Mouse (Mus musculus): Measurements from ENCODE around the gene Ptpn1. TPM values are rescaled to one million over a fixed set of nuclear protein-coding genes. Genes with fewer than 3 reads are reported as not detected.

Ptpn1 gene
- 56.7 and 60.0 TPM in 2 replicates for polyA plus RNA-seq (2015; fragmentation: Nextera tagmentation; extraction: Ambion mirVana)

- peak; percentile 94 for ATAC-seq (ENCODE audit: low FRiP score, low TSS enrichment)
These were observed at the start of gene Ptpn1 for GRCm38 (mm10) chr2:167931985-167932726. TSS of gene Ptpn1 (plus strand) at chr2:167932057.

GRCm38 (mm10) chr2:167886485-167886884, 45.4 kb upstream of the Ptpn1 start:
- H3K9ac ChIP-seq (replicated peaks; ENCODE audit: low read length): no peak overlapping the region
- no peak overlapping the region for H3K27ac ChIP-seq (ENCODE audit: low read length)
- H3K36me3 ChIP-seq (ENCODE audit: insufficient read depth, low read length): no peaks in the 10 kb centered on the region
- no peak for ATAC-seq (ENCODE audit: low FRiP score, low TSS enrichment)
- H3K4me1 ChIP-seq (ENCODE audit: insufficient read depth, low read length): peaks cover 17% of the 10 kb centered on the region
- no peak overlapping the region for H3K4me3 ChIP-seq (ENCODE audit: low read length)
- H3K27me3 ChIP-seq (ENCODE audit: insufficient read depth, low read length): no peaks in the 10 kb centered on the region
- no peak overlapping the region for H3K4me2 ChIP-seq (replicated peaks; ENCODE audit: low read depth, low read length)
- peaks cover 7% of the 10 kb centered on the region; the same call in 1 of the 2 replicates for H3K9me3 ChIP-seq (ENCODE audit: low read length)
- 57% methylated on average over 7 of the region's 7 CpGs for WGBS

More at GRCm38 (mm10) chr2:167931985-167932726, at the start of gene Ptpn1:
- WGBS: under 1% methylated on average over 92 of the region's 99 CpGs
- Histone ChIP-seq H3K4me3 (ENCODE audit: low read length) (peak within 1 kb of the TSS; percentile 91), H3K27me3 (ENCODE audit: insufficient read depth, low read length) (no peaks in the 10 kb centered on the region), H3K27ac (ENCODE audit: low read length) (peak within 1 kb of the TSS; percentile 67), H3K9me3 (ENCODE audit: low read length) (no peaks in the 10 kb centered on the region), H3K9ac (replicated peaks; ENCODE audit: low read length) (peak within 1 kb of the TSS; percentile 92), H3K4me1 (ENCODE audit: insufficient read depth, low read length) (peaks cover 28% of the 10 kb centered on the region), H3K4me2 (replicated peaks; ENCODE audit: low read depth, low read length) (peak within 1 kb of the TSS; percentile 87), H3K36me3 (ENCODE audit: insufficient read depth, low read length) (no peaks in the 10 kb centered on the region)

GRCm38 (mm10) chr2:167887516-167888347, 44.1 kb upstream of the Ptpn1 start:
- peak overlapping the region; percentile 42 for H3K9ac ChIP-seq (replicated peaks; ENCODE audit: low read length)
- 0 out of 2 replicates have a peak, but pooled peaks have one; percentile 10 for ATAC-seq (ENCODE audit: low FRiP score, low TSS enrichment)
- H3K27me3 ChIP-seq (ENCODE audit: insufficient read depth, low read length): no peaks in the 10 kb centered on the region
- H3K4me3 ChIP-seq (ENCODE audit: low read length): peak overlapping the region; percentile 39
- WGBS: 9% methylated on average over 22 of the region's 22 CpGs
- H3K4me2 ChIP-seq (replicated peaks; ENCODE audit: low read depth, low read length): peak overlapping the region; percentile 56
- H3K36me3 ChIP-seq (ENCODE audit: insufficient read depth, low read length): no peaks in the 10 kb centered on the region
- no peaks in the 10 kb centered on the region for H3K9me3 ChIP-seq (ENCODE audit: low read length)
- no peak overlapping the region for H3K27ac ChIP-seq (ENCODE audit: low read length)
- peaks cover 21% of the 10 kb centered on the region for H3K4me1 ChIP-seq (ENCODE audit: insufficient read depth, low read length)

- ATAC-seq (ENCODE audit: low FRiP score, low TSS enrichment): no peak
- H3K4me2 ChIP-seq (replicated peaks; ENCODE audit: low read depth, low read length): no peak overlapping the region
- H3K27ac ChIP-seq (ENCODE audit: low read length): no peak overlapping the region
- peaks cover 21% of the 10 kb centered on the region for H3K4me1 ChIP-seq (ENCODE audit: insufficient read depth, low read length)
- no peak overlapping the region for H3K9ac ChIP-seq (replicated peaks; ENCODE audit: low read length)
- H3K9me3 ChIP-seq (ENCODE audit: low read length): no peaks in the 10 kb centered on the region
- H3K27me3 ChIP-seq (ENCODE audit: insufficient read depth, low read length): no peaks in the 10 kb centered on the region
- WGBS: 39% methylated on average over 6 of the region's 6 CpGs
- no peaks in the 10 kb centered on the region for H3K36me3 ChIP-seq (ENCODE audit: insufficient read depth, low read length)
- no peak overlapping the region for H3K4me3 ChIP-seq (ENCODE audit: low read length)
These were observed 43.0 kb upstream of the Ptpn1 start for GRCm38 (mm10) chr2:167888834-167889233.

GRCm38 (mm10) chr2:167889886-167890285, 42.0 kb upstream of the Ptpn1 start:
- 74% methylated on average over 4 of the region's 4 CpGs for WGBS
- Histone ChIP-seq H3K4me2 (replicated peaks; ENCODE audit: low read depth, low read length) (no peak overlapping the region), H3K9ac (replicated peaks; ENCODE audit: low read length) (no peak overlapping the region), H3K9me3 (ENCODE audit: low read length) (no peaks in the 10 kb centered on the region), H3K4me1 (ENCODE audit: insufficient read depth, low read length) (peaks cover 21% of the 10 kb centered on the region), H3K27me3 (ENCODE audit: insufficient read depth, low read length) (no peaks in the 10 kb centered on the region), H3K27ac (ENCODE audit: low read length) (no peak overlapping the region), H3K4me3 (ENCODE audit: low read length) (no peak overlapping the region), H3K36me3 (ENCODE audit: insufficient read depth, low read length) (no peaks in the 10 kb centered on the region)
- no peak for ATAC-seq (ENCODE audit: low FRiP score, low TSS enrichment)

GRCm38 (mm10) chr2:167891908-167892307, 39.9 kb upstream of the Ptpn1 start:
- 13% methylated on average over 9 of the region's 9 CpGs for WGBS
- Histone ChIP-seq H3K27me3 (ENCODE audit: insufficient read depth, low read length) (peaks cover 7% of the 10 kb centered on the region; the same call in 1 of the 2 replicates), H3K4me2 (replicated peaks; ENCODE audit: low read depth, low read length) (no peak overlapping the region), H3K36me3 (ENCODE audit: insufficient read depth, low read length) (no peaks in the 10 kb centered on the region), H3K4me1 (ENCODE audit: insufficient read depth, low read length) (peaks cover 24% of the 10 kb centered on the region), H3K27ac (ENCODE audit: low read length) (no peak overlapping the region), H3K9ac (replicated peaks; ENCODE audit: low read length) (peak overlapping the region; percentile 14; the same call in 1 of the 2 replicates), H3K4me3 (ENCODE audit: low read length) (no peak overlapping the region), H3K9me3 (ENCODE audit: low read length) (no peaks in the 10 kb centered on the region)
- peak; percentile 70 for ATAC-seq (ENCODE audit: low FRiP score, low TSS enrichment)

GRCm38 (mm10) chr2:167893680-167894079, 38.2 kb upstream of the Ptpn1 start:
- Histone ChIP-seq H3K9ac (replicated peaks; ENCODE audit: low read length) (no peak overlapping the region), H3K9me3 (ENCODE audit: low read length) (no peaks in the 10 kb centered on the region), H3K36me3 (ENCODE audit: insufficient read depth, low read length) (no peaks in the 10 kb centered on the region), H3K4me1 (ENCODE audit: insufficient read depth, low read length) (peaks cover 9% of the 10 kb centered on the region), H3K4me3 (ENCODE audit: low read length) (no peak overlapping the region), H3K4me2 (replicated peaks; ENCODE audit: low read depth, low read length) (no peak overlapping the region), H3K27ac (ENCODE audit: low read length) (no peak overlapping the region), H3K27me3 (ENCODE audit: insufficient read depth, low read length) (peaks cover 7% of the 10 kb centered on the region; the same call in 1 of the 2 replicates)
- no peak for ATAC-seq (ENCODE audit: low FRiP score, low TSS enrichment)
- WGBS: 59% methylated on average over 10 of the region's 10 CpGs

- under 1% methylated on average over 30 of the region's 30 CpGs for whole genome bisulfite sequencing
- ATAC-seq (ENCODE audit: low FRiP score, low TSS enrichment): peak; percentile 72
These were observed 36.9 kb upstream of the Ptpn1 start for GRCm38 (mm10) chr2:167894948-167895372.

GRCm38 (mm10) chr2:167897896-167898295, 34.0 kb upstream of the Ptpn1 start:
- WGBS: 78% methylated on average over 8 of the region's 8 CpGs
- no peak overlapping the region for H3K27ac ChIP-seq (ENCODE audit: low read length)
- ATAC-seq (ENCODE audit: low FRiP score, low TSS enrichment): no peak

More at GRCm38 (mm10) chr2:167894948-167895372, 36.9 kb upstream of the Ptpn1 start:
- H3K4me3 ChIP-seq (ENCODE audit: low read length): peak overlapping the region; percentile 29
- H3K4me1 ChIP-seq (ENCODE audit: insufficient read depth, low read length): peaks cover 11% of the 10 kb centered on the region
- peaks cover 7% of the 10 kb centered on the region; the same call in 1 of the 2 replicates for H3K27me3 ChIP-seq (ENCODE audit: insufficient read depth, low read length)
- H3K9ac ChIP-seq (replicated peaks; ENCODE audit: low read length): no peak overlapping the region
- H3K27ac ChIP-seq (ENCODE audit: low read length): no peak overlapping the region
- H3K4me2 ChIP-seq (replicated peaks; ENCODE audit: low read depth, low read length): peak overlapping the region; percentile 49
- no peaks in the 10 kb centered on the region for H3K36me3 ChIP-seq (ENCODE audit: insufficient read depth, low read length)
- H3K9me3 ChIP-seq (ENCODE audit: low read length): no peaks in the 10 kb centered on the region

More at GRCm38 (mm10) chr2:167897896-167898295, 34.0 kb upstream of the Ptpn1 start:
- Histone ChIP-seq H3K9ac (replicated peaks; ENCODE audit: low read length) (no peak overlapping the region), H3K27me3 (ENCODE audit: insufficient read depth, low read length) (peaks cover 11% of the 10 kb centered on the region; the same call in 1 of the 2 replicates), H3K4me1 (ENCODE audit: insufficient read depth, low read length) (peaks cover 11% of the 10 kb centered on the region), H3K4me3 (ENCODE audit: low read length) (no peak overlapping the region), H3K9me3 (ENCODE audit: low read length) (no peaks in the 10 kb centered on the region), H3K4me2 (replicated peaks; ENCODE audit: low read depth, low read length) (no peak overlapping the region), H3K36me3 (ENCODE audit: insufficient read depth, low read length) (no peaks in the 10 kb centered on the region)

All from kidney, embryonic 16.5 days (tissue).